Mouse (Mus musculus) common myeloid progenitor, adult 5-6 weeks (primary cell): ENCODE data around the gene Cdk13. TPM values are rescaled to one million over a fixed set of nuclear protein-coding genes. Genes with fewer than 3 reads are reported as not detected.

ENCODE experiments used
- ATAC-seq: replicated peaks from 2 replicates; pipeline ENCODE4 v1.8.0; 2016; ENCODE audit warnings: low read depth, mild to moderate bottlenecking, moderate TSS enrichment, inconsistent platforms; ENCODE audit not compliant: poor library complexity, severe bottlenecking
- total RNA-seq: library from RNA; stranded (forward); fragments of 200-1000, 187-1606 nt; gene quantifications from 2 replicates; pipeline ENCODE4 v1.2.3, GENCODE M21; 2017

Gene Cdk13
- total RNA-seq, 1 experiment from 2014 or later = 101 TPM

GRCm38 (mm10) chr13:17667380-17667779, 137.5 kb downstream of the Cdk13 start:
- no peak for ATAC-seq

Other genes with a start within 250 kb of the Cdk13 start
- 38.2 and 53.8 TPM in 2 replicates for gene Mplkip, start 109.9 kb downstream of the Cdk13 start, total RNA-seq
- 1.6 and 3.0 TPM in 2 replicates for gene Sugct, start 109.5 kb downstream of the Cdk13 start, total RNA-seq
- 26.9 and 30.8 TPM in 2 replicates for gene Rala, start 139.1 kb upstream of the Cdk13 start, total RNA-seq
- 21.7 and 24.3 TPM in 2 replicates for gene Yae1d1, start 188.3 kb upstream of the Cdk13 start, total RNA-seq